Mouse (Mus musculus) spleen, adult 2 months (tissue): ENCODE measurements around the gene Mob2. TPM values are rescaled to one million over a fixed set of nuclear protein-coding genes. Genes with fewer than 3 reads are reported as not detected.

Source experiments
- DNase-seq, 2 experiments: peaks; one replicate each; pipeline versions ENCODE4 v3.0.0 to v3.0.0-alpha.2; 2012 to 2021; ENCODE audit warnings: low spot score in 2 of 2, low read depth in 1 of 2
- H3K27ac ChIP-seq: fragments of 200-500 bp; 2 replicates; pipeline ENCODE4 v1.5.1; 2012; ENCODE audit warnings: low read length, inconsistent platforms; ENCODE audit not compliant: insufficient read depth
- H3K27me3 ChIP-seq: fragments of 200-500 bp; 2 replicates; pipeline ENCODE4 v1.6.1; 2012; ENCODE audit warnings: mild to moderate bottlenecking, moderate library complexity, low read length, inconsistent platforms; ENCODE audit not compliant: control insufficient read depth, insufficient read depth
- H3K36me3 ChIP-seq: fragments of 200-500 bp; 2 replicates; pipeline ENCODE4 v1.6.1; 2012; ENCODE audit warnings: mild to moderate bottlenecking, low read length, inconsistent platforms; ENCODE audit not compliant: control insufficient read depth, insufficient read depth
- H3K4me1 ChIP-seq: fragments of 200-500 bp; 2 replicates; pipeline ENCODE4 v1.6.1; 2011; ENCODE audit warnings: inconsistent platforms; ENCODE audit not compliant: control insufficient read depth, insufficient read depth, insufficient read length
- H3K4me3 ChIP-seq: fragments of 200-500 bp; 2 replicates; pipeline ENCODE4 v1.5.1; 2011; ENCODE audit warnings: mild to moderate bottlenecking, inconsistent platforms; ENCODE audit not compliant: insufficient read depth, insufficient read length; ENCODE audit errors: extremely low read depth
- CTCF ChIP-seq: fragments of 200-500 bp; IDR thresholded peaks from 2 replicates; pipeline ENCODE4 v1.5.1; 2011; ENCODE audit warnings: mild to moderate bottlenecking, inconsistent platforms; ENCODE audit not compliant: insufficient read depth, insufficient read length, insufficient replicate concordance; ENCODE audit errors: extremely low read depth
- POLR2A ChIP-seq: fragments of 200-500 bp; IDR thresholded peaks from 2 replicates; pipeline ENCODE4 v1.6.1; 2011; ENCODE audit warnings: low read depth, low read length, inconsistent platforms
- WGBS: fragments of 180-500 bp; shearing (Covaris S2); methylation state at CpG from one replicate; pipeline ENCODE4 v1.1.7; 2018; 5-methylcytosine and 5-hydroxymethylcytosine counted together
- polyA plus RNA-seq: library from polyadenylated mRNA; depleted of rRNA; stranded (reverse); fragments of >200 nt; gene quantifications from 2 replicates; pipeline ENCODE4 v1.2.3, GENCODE M21; 2012

Mob2 gene
- polyA plus RNA-seq, 1 experiment = 28.2 TPM

- WGBS = 43% methylated on average over 16 of the region's 17 CpGs
Measured at GRCm38 (mm10) chr7:142081736-142082135, 20.9 kb upstream of the Mob2 start.

GRCm38 (mm10) chr7:142080876-142081275 is 20.0 kb upstream of the Mob2 start:
- TF ChIP-seq CTCF = no peak
- TF ChIP-seq POLR2A = no peak
- Histone ChIP-seq H3K36me3 (no peaks in the 10 kb centered on the region), H3K4me1 (no peaks in the 10 kb centered on the region), H3K27me3 (peaks cover 2% of the 10 kb centered on the region; the same call in 1 of the 2 replicates), H3K27ac (no peak overlapping the region), H3K4me3 (no peak overlapping the region)
- 57% methylated on average over 2 of the region's 2 CpGs for WGBS
- no peak for DNase-seq

More at GRCm38 (mm10) chr7:142081736-142082135, 20.9 kb upstream of the Mob2 start:
- no peak overlapping the region for H3K4me3 ChIP-seq
- DNase-seq = no peak
- TF ChIP-seq POLR2A = no peak
- TF ChIP-seq CTCF = no peak
- H3K27me3 ChIP-seq = peaks cover 2% of the 10 kb centered on the region; the same call in 1 of the 2 replicates
- no peaks in the 10 kb centered on the region for H3K36me3 ChIP-seq
- no peaks in the 10 kb centered on the region for H3K4me1 ChIP-seq
- H3K27ac ChIP-seq = no peak overlapping the region

- TF ChIP-seq CTCF (no peak), POLR2A (no peak)
- H3K4me3 ChIP-seq = no peak overlapping the region
- no peak overlapping the region for H3K27ac ChIP-seq
- DNase-seq = no peak
- H3K36me3 ChIP-seq = no peaks in the 10 kb centered on the region
- no peaks in the 10 kb centered on the region for H3K4me1 ChIP-seq
- peaks cover 2% of the 10 kb centered on the region; the same call in 1 of the 2 replicates for H3K27me3 ChIP-seq
- WGBS = 50% methylated on average over 5 of the region's 5 CpGs
Measured at GRCm38 (mm10) chr7:142079365-142079764, 18.5 kb upstream of the Mob2 start.

- Histone ChIP-seq H3K27me3 (peaks cover 2% of the 10 kb centered on the region; the same call in 1 of the 2 replicates), H3K4me3 (no peak overlapping the region), H3K4me1 (no peaks in the 10 kb centered on the region), H3K27ac (no peak overlapping the region), H3K36me3 (no peaks in the 10 kb centered on the region)
- WGBS = 29% methylated on average over 3 of the region's 3 CpGs
- DNase-seq = no peak
- TF ChIP-seq POLR2A (no peak), CTCF (no peak)
Measured at GRCm38 (mm10) chr7:142077138-142077537, 16.3 kb upstream of the Mob2 start.

- Histone ChIP-seq H3K4me3 (no peak overlapping the region), H3K27me3 (peaks cover 1% of the 10 kb centered on the region; the same call in 1 of the 2 replicates), H3K27ac (no peak overlapping the region), H3K4me1 (no peaks in the 10 kb centered on the region), H3K36me3 (no peaks in the 10 kb centered on the region)
- DNase-seq = no peak
- WGBS = 50% methylated on average over 8 of the region's 8 CpGs
- no peak for TF ChIP-seq CTCF
- no peak for TF ChIP-seq POLR2A
Measured at GRCm38 (mm10) chr7:142074146-142074886, 13.5 kb upstream of the Mob2 start.

GRCm38 (mm10) chr7:142071717-142072116 is 10.9 kb upstream of the Mob2 start:
- Histone ChIP-seq H3K27me3 (peaks cover 1% of the 10 kb centered on the region; the same call in 1 of the 2 replicates), H3K36me3 (no peaks in the 10 kb centered on the region), H3K4me1 (no peaks in the 10 kb centered on the region), H3K4me3 (no peak overlapping the region), H3K27ac (no peak overlapping the region)
- TF ChIP-seq CTCF (no peak), POLR2A (no peak)
- no peak for DNase-seq

GRCm38 (mm10) chr7:142071212-142071578 is 10.3 kb upstream of the Mob2 start:
- H3K36me3 ChIP-seq = no peaks in the 10 kb centered on the region
- 18% methylated on average over 9 of the region's 10 CpGs for WGBS
- no peak overlapping the region for H3K27ac ChIP-seq
- peaks cover 1% of the 10 kb centered on the region; the same call in 1 of the 2 replicates for H3K27me3 ChIP-seq
- DNase-seq = no peak
- no peaks in the 10 kb centered on the region for H3K4me1 ChIP-seq
- H3K4me3 ChIP-seq = no peak overlapping the region
- TF ChIP-seq POLR2A (no peak), CTCF (no peak)
